Mouse (Mus musculus): ENCODE measurements around the gene Htra1. TPM values are rescaled to one million over a fixed set of nuclear protein-coding genes. Genes with fewer than 3 reads are reported as not detected.

Gene Htra1
- polyA plus RNA-seq, 1 experiment from 2014 or later, result 25.8 TPM

GRCm38 (mm10) chr7:130896064-130896463 lies 39.8 kb upstream of the Htra1 start:
- no peaks in the 10 kb centered on the region for H3K27me3 ChIP-seq (ENCODE audit: insufficient read depth, low read length)
- no peak for TF ChIP-seq CTCF (IDR thresholded peaks at IDR 0.05; ENCODE audit: low read depth)
- no peak overlapping the region for H3K27ac ChIP-seq (ENCODE audit: low read depth)
- no peak overlapping the region for H3K9ac ChIP-seq
- ATAC-seq (ENCODE audit: insufficient read depth), result no peak
- no peak overlapping the region for H3K4me2 ChIP-seq
- WGBS, result 80% methylated on average over 3 of the region's 3 CpGs
- H3K9me3 ChIP-seq (ENCODE audit: low read depth, low read length), result no peaks in the 10 kb centered on the region
- peaks cover 51% of the 10 kb centered on the region for H3K36me3 ChIP-seq (ENCODE audit: insufficient read depth)
- H3K4me1 ChIP-seq (ENCODE audit: insufficient read depth), result no peaks in the 10 kb centered on the region
- no peak overlapping the region for H3K4me3 ChIP-seq (ENCODE audit: low read depth, low read length)
- no peak for DNase-seq

DNA sequence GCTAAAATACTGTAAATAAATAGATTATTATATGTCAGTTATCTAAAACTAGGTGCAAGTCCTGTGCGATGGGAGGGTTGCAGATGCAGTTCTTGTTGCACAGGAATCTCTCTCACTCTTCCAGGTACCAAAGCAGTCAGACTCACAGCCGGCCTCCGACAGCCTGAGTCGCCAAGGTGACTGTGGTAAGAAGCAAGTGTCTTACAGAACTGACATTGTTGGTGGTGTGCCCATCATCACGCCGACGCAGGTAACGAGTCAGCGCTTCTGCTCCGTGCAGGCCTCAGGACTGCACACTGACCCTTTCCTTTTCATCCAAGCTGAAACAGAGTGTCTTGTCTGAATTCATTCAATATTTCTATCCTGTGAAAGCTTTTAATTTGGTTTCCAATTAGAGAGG lies 38.7 kb upstream of the Htra1 start:
- Histone ChIP-seq H3K9ac (no peak overlapping the region), H3K4me2 (no peak overlapping the region), H3K36me3 (ENCODE audit: insufficient read depth) (peaks cover 57% of the 10 kb centered on the region), H3K4me1 (ENCODE audit: insufficient read depth) (no peaks in the 10 kb centered on the region), H3K4me3 (ENCODE audit: low read depth, low read length) (no peak overlapping the region), H3K27ac (ENCODE audit: low read depth) (no peak overlapping the region), H3K27me3 (ENCODE audit: insufficient read depth, low read length) (no peaks in the 10 kb centered on the region), H3K9me3 (ENCODE audit: low read depth, low read length) (no peaks in the 10 kb centered on the region)
- DNase-seq (no peak), ATAC-seq (ENCODE audit: insufficient read depth) (no peak)
- TF ChIP-seq CTCF (IDR thresholded peaks at IDR 0.05; ENCODE audit: low read depth), result no peak
- 88% methylated on average over 10 of the region's 10 CpGs for WGBS

DNA sequence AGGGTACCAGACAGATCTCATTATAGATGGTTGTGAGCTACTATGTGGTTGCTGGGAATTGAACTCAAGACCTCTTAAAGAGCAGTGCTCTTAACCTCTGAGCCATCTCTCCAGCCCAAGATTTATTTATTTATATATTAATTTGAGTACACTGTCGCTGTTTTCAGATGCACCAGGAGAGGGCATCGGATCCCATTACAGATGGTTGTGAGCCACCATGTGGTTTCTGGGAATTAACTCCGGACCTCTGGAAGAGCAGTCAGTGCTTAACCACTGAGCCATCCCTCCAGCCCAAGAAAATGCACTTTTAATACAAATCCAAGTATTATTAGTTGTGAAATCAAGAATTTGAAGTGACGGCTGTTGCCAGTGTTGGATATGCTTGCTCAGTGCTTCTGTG lies 37.5 kb upstream of the Htra1 start:
- DNase-seq, result peak; percentile 46
- TF ChIP-seq CTCF (IDR thresholded peaks at IDR 0.05; ENCODE audit: low read depth), result peak; percentile 30; the same call in 1 of the 2 replicates
- H3K27ac ChIP-seq (ENCODE audit: low read depth), result no peak overlapping the region
- H3K27me3 ChIP-seq (ENCODE audit: insufficient read depth, low read length), result no peaks in the 10 kb centered on the region
- no peak overlapping the region for H3K9ac ChIP-seq
- no peak for ATAC-seq (ENCODE audit: insufficient read depth)
- H3K4me3 ChIP-seq (ENCODE audit: low read depth, low read length), result no peak overlapping the region
- H3K4me2 ChIP-seq, result no peak overlapping the region
- no peaks in the 10 kb centered on the region for H3K9me3 ChIP-seq (ENCODE audit: low read depth, low read length)
- no peaks in the 10 kb centered on the region for H3K4me1 ChIP-seq (ENCODE audit: insufficient read depth)
- H3K36me3 ChIP-seq (ENCODE audit: insufficient read depth), result peaks cover 50% of the 10 kb centered on the region
- 81% methylated on average over 4 of the region's 4 CpGs for WGBS

- Histone ChIP-seq H3K4me1 (ENCODE audit: insufficient read depth) (no peaks in the 10 kb centered on the region), H3K9me3 (ENCODE audit: low read depth, low read length) (no peaks in the 10 kb centered on the region), H3K4me2 (no peak overlapping the region), H3K4me3 (ENCODE audit: low read depth, low read length) (no peak overlapping the region), H3K36me3 (ENCODE audit: insufficient read depth) (peaks cover 65% of the 10 kb centered on the region), H3K27ac (ENCODE audit: low read depth) (no peak overlapping the region), H3K27me3 (ENCODE audit: insufficient read depth, low read length) (no peaks in the 10 kb centered on the region), H3K9ac (no peak overlapping the region)
- DNase-seq (no peak), ATAC-seq (ENCODE audit: insufficient read depth) (no peak)
- TF ChIP-seq CTCF (IDR thresholded peaks at IDR 0.05; ENCODE audit: low read depth), result no peak
- 91% methylated on average over 5 of the region's 5 CpGs for WGBS
Observed at GRCm38 (mm10) chr7:130900233-130900848, 35.6 kb upstream of the Htra1 start.

- no peak for TF ChIP-seq CTCF (IDR thresholded peaks at IDR 0.05; ENCODE audit: low read depth)
- H3K4me1 ChIP-seq (ENCODE audit: insufficient read depth), result no peaks in the 10 kb centered on the region
- H3K36me3 ChIP-seq (ENCODE audit: insufficient read depth), result peaks cover 48% of the 10 kb centered on the region
- no peak overlapping the region for H3K27ac ChIP-seq (ENCODE audit: low read depth)
- H3K4me2 ChIP-seq, result no peak overlapping the region
- H3K9ac ChIP-seq, result no peak overlapping the region
- no peaks in the 10 kb centered on the region for H3K27me3 ChIP-seq (ENCODE audit: insufficient read depth, low read length)
- DNase-seq, result no peak
- no peaks in the 10 kb centered on the region for H3K9me3 ChIP-seq (ENCODE audit: low read depth, low read length)
- ATAC-seq (ENCODE audit: insufficient read depth), result no peak
- WGBS, result 84% methylated on average over 1 of the region's 1 CpGs
- no peak overlapping the region for H3K4me3 ChIP-seq (ENCODE audit: low read depth, low read length)
Observed at GRCm38 (mm10) chr7:130902929-130903328, 33.0 kb upstream of the Htra1 start.

DNA sequence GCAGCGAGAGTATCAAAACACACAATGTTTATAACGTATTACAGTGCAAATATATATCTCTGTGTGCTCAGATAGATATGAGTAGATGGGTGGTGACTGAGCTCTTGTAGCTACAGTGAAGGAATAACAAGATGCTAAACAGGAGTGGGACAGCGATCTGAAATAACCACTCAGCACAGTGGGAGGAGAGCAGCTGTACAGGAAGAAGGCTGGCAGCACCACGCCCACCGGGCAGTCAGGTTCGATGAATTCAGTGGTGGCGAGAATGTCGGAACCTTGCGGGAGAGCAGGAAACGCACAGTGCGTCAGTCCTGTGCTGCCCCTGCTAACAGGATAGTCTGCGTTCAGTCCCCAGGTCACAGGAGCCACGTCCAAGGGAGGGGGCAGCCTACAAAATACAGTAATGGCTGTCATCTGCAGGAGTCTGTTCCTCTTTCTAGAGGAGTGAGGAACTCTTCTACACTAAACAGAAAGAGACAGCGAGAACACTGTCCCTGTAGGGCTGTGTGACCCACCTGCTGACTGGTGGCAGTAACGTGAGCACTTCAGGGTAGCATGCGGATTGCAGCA lies 32.3 kb upstream of the Htra1 start:
- DNase-seq (no peak), ATAC-seq (ENCODE audit: insufficient read depth) (no peak)
- Histone ChIP-seq H3K4me3 (ENCODE audit: low read depth, low read length) (no peak overlapping the region), H3K9me3 (ENCODE audit: low read depth, low read length) (no peaks in the 10 kb centered on the region), H3K36me3 (ENCODE audit: insufficient read depth) (peaks cover 52% of the 10 kb centered on the region), H3K27me3 (ENCODE audit: insufficient read depth, low read length) (no peaks in the 10 kb centered on the region), H3K4me1 (ENCODE audit: insufficient read depth) (no peaks in the 10 kb centered on the region), H3K4me2 (no peak overlapping the region), H3K27ac (ENCODE audit: low read depth) (no peak overlapping the region), H3K9ac (no peak overlapping the region)
- no peak for TF ChIP-seq CTCF (IDR thresholded peaks at IDR 0.05; ENCODE audit: low read depth)
- 83% methylated on average over 16 of the region's 16 CpGs for WGBS

GRCm38 (mm10) chr7:130904571-130905365 lies 31.1 kb upstream of the Htra1 start:
- no peaks in the 10 kb centered on the region for H3K4me1 ChIP-seq (ENCODE audit: insufficient read depth)
- no peak overlapping the region for H3K9ac ChIP-seq
- peaks cover 54% of the 10 kb centered on the region for H3K36me3 ChIP-seq (ENCODE audit: insufficient read depth)
- no peaks in the 10 kb centered on the region for H3K27me3 ChIP-seq (ENCODE audit: insufficient read depth, low read length)
- 81% methylated on average over 13 of the region's 13 CpGs for WGBS
- no peaks in the 10 kb centered on the region for H3K9me3 ChIP-seq (ENCODE audit: low read depth, low read length)
- no peak overlapping the region for H3K27ac ChIP-seq (ENCODE audit: low read depth)
- H3K4me2 ChIP-seq, result no peak overlapping the region
- DNase-seq (no peak), ATAC-seq (ENCODE audit: insufficient read depth) (no peak)
- no peak overlapping the region for H3K4me3 ChIP-seq (ENCODE audit: low read depth, low read length)
- TF ChIP-seq CTCF (IDR thresholded peaks at IDR 0.05; ENCODE audit: low read depth), result no peak

Measured in lung, embryonic 14.5 days (tissue).